Mouse (Mus musculus) heart, embryonic 12.5 days (tissue): ENCODE measurements around the gene Eml6. TPM values are rescaled to one million over a fixed set of nuclear protein-coding genes. Genes with fewer than 3 reads are reported as not detected.
A peak's percentile ranks its signal among the peaks of the same experiment; 100 is the strongest.

Experiments used
- ATAC-seq: fragments of 200-750 bp; cut with Nextera tagmentation; 2 replicates; pipeline ENCODE4 v1.8.0; 2017; ENCODE audit warnings: moderate TSS enrichment, moderate library complexity; ENCODE audit not compliant: insufficient number of reproducible peaks, low FRiP score
- H3K27ac ChIP-seq: fragments of 300-500 bp; sonication (generic); 2 replicates; pipeline ENCODE4 v1.5.1; 2016; ENCODE audit warnings: mild to moderate bottlenecking, moderate library complexity; ENCODE audit not compliant: poor library complexity, severe bottlenecking
- H3K27me3 ChIP-seq: fragments of 300-500 bp; sonication (generic); replicated peaks from 2 replicates; pipeline ENCODE4 v1.6.1; 2016; ENCODE audit warnings: mild to moderate bottlenecking, moderate library complexity
- H3K36me3 ChIP-seq: fragments of 300-500 bp; sonication (generic); 2 replicates; pipeline ENCODE4 v1.6.1; 2016; ENCODE audit warnings: mild to moderate bottlenecking, moderate library complexity
- H3K4me1 ChIP-seq: fragments of 300-500 bp; sonication (generic); replicated peaks from 2 replicates; pipeline ENCODE4 v1.6.1; 2016; ENCODE audit warnings: mild to moderate bottlenecking
- H3K4me2 ChIP-seq: fragments of 300-500 bp; sonication (generic); 2 replicates; pipeline ENCODE4 v1.6.1; 2016; ENCODE audit warnings: mild to moderate bottlenecking, moderate library complexity
- H3K4me3 ChIP-seq: fragments of 300-500 bp; sonication (generic); 2 replicates; pipeline ENCODE4 v1.5.1; 2016; ENCODE audit warnings: mild to moderate bottlenecking
- H3K9ac ChIP-seq: fragments of 300-500 bp; sonication (generic); 2 replicates; pipeline ENCODE4 v1.6.1; 2016; ENCODE audit warnings: mild to moderate bottlenecking, moderate library complexity
- H3K9me3 ChIP-seq: fragments of 300-500 bp; sonication (generic); replicated peaks from 2 replicates; pipeline ENCODE4 v1.6.1; 2016; ENCODE audit warnings: mild to moderate bottlenecking, moderate library complexity
- WGBS: fragments of 180-500 bp; shearing (Covaris S2); methylation state at CpG from one replicate; pipeline ENCODE4 v1.1.7; 2016; 5-methylcytosine and 5-hydroxymethylcytosine counted together
- polyA plus RNA-seq: library from polyadenylated mRNA; unstranded; fragments of >200 nt; fragmentation: Nextera tagmentation; extraction: Ambion mirVana; gene quantifications from 2 replicates; pipeline ENCODE4 v1.2.1, GENCODE M21; 2016

Gene Eml6
- polyA plus RNA-seq = 0.76 and 1.5 TPM in 2 replicates

GRCm38 (mm10) chr11:30025835-30026472 is at the start of gene Eml6:
Eml6 (minus strand) TSS chr11:30026033.
- Histone ChIP-seq H3K27me3 (peaks cover 24% of the 10 kb centered on the region), H3K4me3 (peak within 1 kb of the TSS; percentile 68), H3K27ac (no peak within 1 kb of the TSS; the same call in 1 of the 2 replicates), H3K9ac (peak within 1 kb of the TSS; percentile 71), H3K4me2 (peak within 1 kb of the TSS; percentile 99), H3K4me1 (peaks cover 8% of the 10 kb centered on the region), H3K9me3 (no peaks in the 10 kb centered on the region), H3K36me3 (no peaks in the 10 kb centered on the region)
- WGBS = under 1% methylated on average over 39 of the region's 39 CpGs
- peak; percentile 96 for ATAC-seq

GRCm38 (mm10) chr11:30057299-30057698 is 31.5 kb upstream of the Eml6 start:
- Histone ChIP-seq H3K4me3 (no peak overlapping the region), H3K9ac (no peak overlapping the region), H3K4me1 (no peaks in the 10 kb centered on the region), H3K36me3 (no peaks in the 10 kb centered on the region), H3K27me3 (no peaks in the 10 kb centered on the region), H3K4me2 (0 out of 2 replicates have a peak overlapping the region, but pooled peaks have one; percentile 14), H3K27ac (no peak overlapping the region), H3K9me3 (no peaks in the 10 kb centered on the region)
- WGBS = 45% methylated on average over 8 of the region's 8 CpGs
- no peak for ATAC-seq

- no peak for ATAC-seq
- peaks cover 24% of the 10 kb centered on the region for H3K27me3 ChIP-seq
- H3K9ac ChIP-seq = no peak overlapping the region
- no peak overlapping the region for H3K27ac ChIP-seq
- H3K4me2 ChIP-seq = peak overlapping the region; percentile 99
- H3K36me3 ChIP-seq = no peaks in the 10 kb centered on the region
- H3K4me1 ChIP-seq = peaks cover 8% of the 10 kb centered on the region
- peak overlapping the region; percentile 68 for H3K4me3 ChIP-seq
- H3K9me3 ChIP-seq = no peaks in the 10 kb centered on the region
- 9% methylated on average over 4 of the region's 4 CpGs for WGBS
These were observed 689 bp downstream of the Eml6 start for GRCm38 (mm10) chr11:30025144-30025543.

GRCm38 (mm10) chr11:30024261-30025071 is 1.4 kb downstream of the Eml6 start:
- peaks cover 8% of the 10 kb centered on the region for H3K4me1 ChIP-seq
- H3K4me2 ChIP-seq = peak overlapping the region; percentile 99
- no peaks in the 10 kb centered on the region for H3K36me3 ChIP-seq
- 0 out of 2 replicates have a peak, but pooled peaks have one; percentile 19 for ATAC-seq
- peaks cover 24% of the 10 kb centered on the region for H3K27me3 ChIP-seq
- peak overlapping the region; percentile 68 for H3K4me3 ChIP-seq
- no peak overlapping the region for H3K27ac ChIP-seq
- H3K9me3 ChIP-seq = no peaks in the 10 kb centered on the region
- peak overlapping the region; percentile 71 for H3K9ac ChIP-seq
- WGBS = under 1% methylated on average over 57 of the region's 57 CpGs

GRCm38 (mm10) chr11:29986257-29986656 is 39.6 kb downstream of the Eml6 start:
- WGBS = 66% methylated on average over 2 of the region's 2 CpGs
- no peak overlapping the region for H3K9ac ChIP-seq
- H3K27me3 ChIP-seq = no peaks in the 10 kb centered on the region
- ATAC-seq = no peak
- no peaks in the 10 kb centered on the region for H3K9me3 ChIP-seq
- H3K36me3 ChIP-seq = no peaks in the 10 kb centered on the region
- H3K27ac ChIP-seq = no peak overlapping the region
- no peak overlapping the region for H3K4me3 ChIP-seq
- H3K4me2 ChIP-seq = no peak overlapping the region
- H3K4me1 ChIP-seq = peaks cover 4% of the 10 kb centered on the region

- H3K9me3 ChIP-seq = no peaks in the 10 kb centered on the region
- ATAC-seq = no peak
These were observed 57.0 kb downstream of the Eml6 start for GRCm38 (mm10) chr11:29968874-29969273.

DNA sequence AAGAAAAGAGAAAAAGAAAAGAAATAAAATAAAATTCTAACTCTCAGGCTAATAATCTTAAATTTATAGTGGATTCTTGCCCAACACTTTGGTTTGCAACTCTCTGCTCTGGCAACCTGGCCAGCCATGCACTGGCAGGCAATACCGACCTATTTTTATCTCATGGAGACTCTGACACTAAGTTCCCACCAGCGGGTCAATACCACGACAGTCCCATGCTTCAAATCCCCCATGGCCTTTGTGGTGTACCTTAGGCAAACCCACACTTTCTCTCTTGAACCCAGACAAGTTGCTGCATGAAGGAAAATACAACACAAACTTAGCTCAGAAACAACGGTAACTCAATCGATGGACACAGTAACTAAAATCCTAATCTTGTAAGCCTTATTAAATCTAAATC is 66.5 kb downstream of the Eml6 start:
- H3K27me3 ChIP-seq = no peaks in the 10 kb centered on the region
- H3K9ac ChIP-seq = no peak overlapping the region
- H3K4me3 ChIP-seq = no peak overlapping the region
- no peak for ATAC-seq
- no peaks in the 10 kb centered on the region for H3K9me3 ChIP-seq
- H3K36me3 ChIP-seq = no peaks in the 10 kb centered on the region
- H3K4me2 ChIP-seq = no peak overlapping the region
- no peak overlapping the region for H3K27ac ChIP-seq
- 76% methylated on average over 5 of the region's 5 CpGs for WGBS
- H3K4me1 ChIP-seq = no peaks in the 10 kb centered on the region

More at GRCm38 (mm10) chr11:29968874-29969273, 57.0 kb downstream of the Eml6 start:
- no peak overlapping the region for H3K9ac ChIP-seq
- no peak overlapping the region for H3K4me3 ChIP-seq
- no peak overlapping the region for H3K27ac ChIP-seq
- WGBS = 70% methylated on average over 1 of the region's 1 CpGs
- H3K27me3 ChIP-seq = no peaks in the 10 kb centered on the region
- H3K4me2 ChIP-seq = no peak overlapping the region
- H3K4me1 ChIP-seq = no peaks in the 10 kb centered on the region
- no peaks in the 10 kb centered on the region for H3K36me3 ChIP-seq

DNA sequence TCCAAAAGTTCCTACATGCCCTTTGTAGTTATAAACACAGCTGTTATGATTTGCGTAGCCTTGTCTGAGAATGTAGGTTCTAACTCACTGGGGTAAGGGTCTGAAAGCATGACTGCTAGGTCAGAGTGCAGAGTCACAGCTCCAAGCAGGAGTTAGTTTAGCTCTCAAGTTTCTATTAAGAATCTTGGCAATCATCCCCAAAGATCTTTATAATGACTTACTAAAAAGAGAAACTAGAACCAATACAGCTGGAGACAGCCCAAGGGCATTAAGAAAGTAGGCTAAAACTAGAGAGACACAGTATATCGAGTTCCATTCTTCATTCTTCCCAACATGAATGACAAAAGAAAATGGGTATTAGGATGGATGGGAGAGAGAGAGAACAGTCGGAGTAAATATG is 81.2 kb downstream of the Eml6 start:
- H3K36me3 ChIP-seq = no peaks in the 10 kb centered on the region
- no peak for ATAC-seq
- H3K4me3 ChIP-seq = no peak overlapping the region
- WGBS = 78% methylated on average over 3 of the region's 3 CpGs
- H3K4me2 ChIP-seq = no peak overlapping the region
- no peak overlapping the region for H3K9ac ChIP-seq
- H3K4me1 ChIP-seq = no peaks in the 10 kb centered on the region
- no peaks in the 10 kb centered on the region for H3K27me3 ChIP-seq
- H3K9me3 ChIP-seq = no peaks in the 10 kb centered on the region
- H3K27ac ChIP-seq = no peak overlapping the region

DNA sequence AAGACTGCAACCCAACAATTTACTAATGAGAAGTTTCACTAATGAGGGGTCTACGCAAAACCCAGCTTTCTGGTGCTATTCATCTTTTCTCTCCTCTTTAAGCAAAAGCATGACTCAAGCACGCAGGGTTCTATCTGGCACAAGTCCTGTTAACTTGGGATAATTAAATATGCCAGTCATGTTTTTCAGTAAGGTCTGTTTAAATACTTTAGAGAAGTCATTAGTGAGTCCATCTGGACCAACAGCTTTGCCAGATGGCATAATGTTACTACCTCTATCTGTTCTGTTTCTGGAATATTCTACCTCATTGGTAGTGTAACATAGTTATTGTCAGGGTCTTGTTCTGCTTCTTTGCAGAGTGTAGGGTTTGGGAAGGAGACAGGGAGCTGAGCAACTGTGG is 101.5 kb downstream of the Eml6 start:
- Histone ChIP-seq H3K4me2 (no peak overlapping the region), H3K27me3 (no peaks in the 10 kb centered on the region), H3K4me1 (no peaks in the 10 kb centered on the region), H3K9ac (no peak overlapping the region), H3K4me3 (no peak overlapping the region), H3K36me3 (no peaks in the 10 kb centered on the region), H3K9me3 (no peaks in the 10 kb centered on the region), H3K27ac (no peak overlapping the region)
- 89% methylated on average over 2 of the region's 2 CpGs for WGBS
- ATAC-seq = no peak

GRCm38 (mm10) chr11:29923851-29924250 is 102.0 kb downstream of the Eml6 start:
- H3K4me2 ChIP-seq = no peak overlapping the region
- ATAC-seq = no peak
- H3K27ac ChIP-seq = no peak overlapping the region
- H3K36me3 ChIP-seq = no peaks in the 10 kb centered on the region
- H3K27me3 ChIP-seq = no peaks in the 10 kb centered on the region
- H3K9me3 ChIP-seq = no peaks in the 10 kb centered on the region
- no peaks in the 10 kb centered on the region for H3K4me1 ChIP-seq
- no peak overlapping the region for H3K9ac ChIP-seq
- H3K4me3 ChIP-seq = no peak overlapping the region
- 71% methylated on average over 1 of the region's 1 CpGs for WGBS

DNA sequence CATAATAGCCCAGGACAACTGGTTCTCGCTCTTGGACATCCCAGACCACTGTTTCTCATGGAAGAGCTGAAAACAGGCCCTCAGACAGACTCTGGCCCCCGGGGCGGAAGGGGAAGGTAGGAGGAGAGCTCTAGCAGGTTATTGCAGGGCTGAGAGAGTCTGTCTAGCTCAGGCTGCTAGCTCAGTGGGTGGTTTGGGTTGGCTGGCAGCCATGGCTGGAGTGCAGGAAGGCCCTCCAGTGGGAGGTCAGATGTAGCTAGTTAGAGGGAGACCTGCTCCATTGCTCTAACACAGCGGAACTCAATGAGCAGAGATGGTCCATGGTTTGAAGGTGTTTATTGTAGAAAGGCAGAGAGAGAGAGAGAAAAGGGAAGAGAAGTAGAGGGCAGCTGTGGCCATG is 112.7 kb downstream of the Eml6 start:
- Histone ChIP-seq H3K27ac (no peak overlapping the region), H3K9ac (no peak overlapping the region), H3K27me3 (no peaks in the 10 kb centered on the region), H3K4me2 (no peak overlapping the region), H3K9me3 (no peaks in the 10 kb centered on the region), H3K4me1 (no peaks in the 10 kb centered on the region), H3K4me3 (no peak overlapping the region), H3K36me3 (no peaks in the 10 kb centered on the region)
- no peak for ATAC-seq
- 76% methylated on average over 4 of the region's 4 CpGs for WGBS
